Comparison of ENCODE assay signal across 10 mouse cellular contexts in genomic region chr15:62245237-62245636, GRCm38 (mm10).
"Had no signal": no experiment of that assay in that cellular context is flagged by ENCODE, and none has a peak within 500 bp of the region (broad histone marks: within the 10 kb centered on the region; RNA-seq: fewer than 3 reads in every experiment).

No protein-coding gene starts in this region.

- H3K27me3 ChIP-seq: liver, embryonic 15.5 days; midbrain, embryonic 13.5 days had no signal

- ATAC-seq: lung, postnatal 0 days; midbrain, embryonic 13.5 days had no signal

- DNase-seq: kidney, postnatal 10 days; kidney, postnatal 4 days; lung, adult 2 months; lung, postnatal 36 days; right cerebral cortex, postnatal 25 days; thymus, adult 18-20 months; thymus, postnatal 25 days had no signal

- H3K36me3 ChIP-seq: midbrain, embryonic 13.5 days had no signal
